Mouse (Mus musculus) G1E-ER4 (cell line): ENCODE data around the gene Fam184a. TPM values are rescaled to one million over a fixed set of nuclear protein-coding genes. Genes with fewer than 3 reads are reported as not detected.

ENCODE experiments used
- GATA1 ChIP-seq: IDR thresholded peaks from one replicate; pipeline ENCODE4 v1.8.0; 2012; ENCODE audit warnings: low read length, inconsistent platforms
- polyA plus RNA-seq: library from polyadenylated mRNA; stranded (reverse); fragments of >175 nt; gene quantifications from 2 replicates; pipeline ENCODE4 v1.2.3, GENCODE M21; 2012

Gene Fam184a
- not detected in 2 replicates for polyA plus RNA-seq

GRCm38 (mm10) chr10:53750955-53751652, at the start of gene Fam184a:
TSS of gene Fam184a (minus strand) at chr10:53751123.
- TF ChIP-seq GATA1, result no peak

GRCm38 (mm10) chr10:53796258-53796581, 45.3 kb upstream of the Fam184a start:
- TF ChIP-seq GATA1, result no peak

- no peak for TF ChIP-seq GATA1
Observed at GRCm38 (mm10) chr10:53795567-53796257, 44.8 kb upstream of the Fam184a start.

- no peak for TF ChIP-seq GATA1
Observed at GRCm38 (mm10) chr10:53791281-53791680, 40.4 kb upstream of the Fam184a start.

- no peak for TF ChIP-seq GATA1
Observed at GRCm38 (mm10) chr10:53776591-53776990, 25.7 kb upstream of the Fam184a start.

GRCm38 (mm10) chr10:53772708-53773107, 21.8 kb upstream of the Fam184a start:
- TF ChIP-seq GATA1, result no peak

- TF ChIP-seq GATA1, result no peak
Observed at GRCm38 (mm10) chr10:53771480-53771879, 20.6 kb upstream of the Fam184a start.

- TF ChIP-seq GATA1, result no peak
Observed at GRCm38 (mm10) chr10:53768745-53769144, 17.8 kb upstream of the Fam184a start.

GRCm38 (mm10) chr10:53765471-53765870, 14.5 kb upstream of the Fam184a start:
- TF ChIP-seq GATA1, result no peak

GRCm38 (mm10) chr10:53752723-53753122, 1.8 kb upstream of the Fam184a start:
- no peak for TF ChIP-seq GATA1

- TF ChIP-seq GATA1, result no peak
Observed at GRCm38 (mm10) chr10:53750275-53750954, 508 bp downstream of the Fam184a start.

GRCm38 (mm10) chr10:53746039-53746438, 4.9 kb downstream of the Fam184a start:
- no peak for TF ChIP-seq GATA1

GRCm38 (mm10) chr10:53742961-53743360, 8.0 kb downstream of the Fam184a start:
- no peak for TF ChIP-seq GATA1

- no peak for TF ChIP-seq GATA1
Observed at GRCm38 (mm10) chr10:53740014-53740413, 10.9 kb downstream of the Fam184a start.

- TF ChIP-seq GATA1, result no peak
Observed at GRCm38 (mm10) chr10:53738842-53739241, 12.1 kb downstream of the Fam184a start.

- no peak for TF ChIP-seq GATA1
Observed at GRCm38 (mm10) chr10:53735201-53735865, 15.6 kb downstream of the Fam184a start.
